Mouse (Mus musculus) megakaryocyte, embryonic 14.5 days (primary cell): ENCODE results near the gene Commd1.

Experiments
- FLI1 ChIP-seq: IDR thresholded peaks from 2 replicates; pipeline ENCODE4 v1.6.1; 2012; ENCODE audit warnings: low read length, inconsistent platforms, mixed read lengths
- GATA1 ChIP-seq: IDR thresholded peaks from 3 replicates; pipeline ENCODE4 v1.6.1; 2012; ENCODE audit warnings: mixed read lengths, low read length, inconsistent platforms, borderline replicate concordance

DNA sequence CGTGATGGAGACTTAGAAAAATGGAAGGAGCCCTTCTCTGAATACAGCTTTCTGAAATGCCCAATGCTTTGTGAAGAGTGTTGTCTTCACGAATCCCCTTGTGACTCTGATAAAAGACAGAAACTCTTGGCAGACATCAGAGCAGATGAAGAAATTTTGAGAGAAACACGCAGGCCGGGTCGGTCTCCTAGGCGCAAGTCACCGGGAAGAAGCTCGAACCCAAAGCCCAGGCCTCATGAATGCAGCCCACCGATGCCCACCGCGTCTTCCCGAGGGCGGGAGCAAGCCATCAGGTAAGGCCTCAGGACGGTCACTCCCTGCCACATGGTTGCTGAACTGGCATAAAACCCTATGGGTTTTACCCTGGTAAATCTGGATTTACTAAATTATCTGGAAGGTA is 38.7 kb upstream of the Commd1 start:
- TF ChIP-seq GATA1 (no peak), FLI1 (no peak)
